11 mouse cellular contexts compared by ENCODE assay signal in the genomic region with DNA sequence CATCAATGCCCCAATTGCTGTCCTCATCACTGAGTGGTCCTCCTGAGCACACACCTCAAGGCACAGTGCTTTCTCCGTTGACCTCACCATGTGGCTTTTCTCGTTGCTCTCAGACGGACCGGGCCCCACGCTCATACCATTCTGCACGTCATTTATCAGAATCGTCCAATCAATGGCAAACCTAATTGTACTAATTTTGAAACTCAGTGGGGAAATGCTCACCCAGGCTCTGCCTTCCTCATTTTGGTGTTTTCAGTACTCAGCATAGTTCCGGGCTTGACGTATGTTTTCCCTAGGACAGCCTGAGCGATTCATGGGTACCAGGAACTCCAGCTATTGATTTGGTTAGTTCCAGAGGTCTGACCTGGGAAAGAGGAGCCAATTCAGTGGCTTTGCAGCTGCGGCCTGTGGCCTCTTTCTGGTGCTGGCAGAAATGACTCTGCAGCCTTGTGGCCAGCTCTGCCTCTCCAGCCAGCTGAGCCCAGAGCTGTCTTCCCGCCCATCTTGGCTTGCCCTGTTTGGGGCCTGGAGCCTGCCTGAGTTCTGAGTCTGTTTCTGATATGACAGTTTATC. TPM values are rescaled to one million over a fixed set of nuclear protein-coding genes. Genes with fewer than 3 reads are reported as not detected.
DNase-seq lines count a peak whose midpoint lies in the region; ATAC-seq and TF ChIP-seq lines count a peak whose summit lies in the region.
"Had no signal": no experiment of that assay in that cellular context is flagged by ENCODE, and none has a peak within 500 bp of the region (broad histone marks: within the 10 kb centered on the region; RNA-seq: fewer than 3 reads in every experiment).

No protein-coding gene starts in this region.

- H3K27me3 ChIP-seq in midbrain, postnatal 0 days (ENCODE audit: insufficient read depth, low read length): no peaks in the 10 kb centered on the region
- H3K27me3 ChIP-seq: heart, embryonic 13.5 days had no signal

- no peak for ATAC-seq in midbrain, postnatal 0 days (ENCODE audit: low FRiP score)

- H3K4me1 ChIP-seq in midbrain, postnatal 0 days (ENCODE audit: insufficient read depth, low read length): peaks cover 14% of the 10 kb centered on the region

- intact Hi-C loops in left cerebral cortex, postnatal 36 days (cut with DNase I): loop anchor here (5.0 kb wide), 1 partner anchor 390 kb away; no protein-coding TSS in a partner anchor

- WGBS in midbrain, postnatal 0 days: 91% methylated on average over 12 of the region's 12 CpGs

- H3K4me3 ChIP-seq in midbrain, postnatal 0 days (ENCODE audit: low read depth, low read length): no peak overlapping the region
- H3K4me3 ChIP-seq: heart, embryonic 13.5 days had no signal

- no peaks in the 10 kb centered on the region for H3K9me3 ChIP-seq in midbrain, postnatal 0 days (ENCODE audit: low read length)
- H3K9me3 ChIP-seq: heart, embryonic 13.5 days had no signal

- TF ChIP-seq CTCF in midbrain, postnatal 0 days (IDR thresholded peaks at IDR 0.05): no peak

- H3K27ac ChIP-seq in midbrain, postnatal 0 days (ENCODE audit: low read depth, low read length): no peak overlapping the region
- H3K27ac ChIP-seq: heart, embryonic 13.5 days had no signal

- peak; percentile 26 for DNase-seq in kidney, postnatal 10 days
- no peak for DNase-seq in kidney, postnatal 4 days
- peak; percentile 59 for DNase-seq in adipocyte (ENCODE audit: low spot score)
- peak; percentile 69 for DNase-seq in gastrocnemius, postnatal 10 days
- peak; percentile 6 for DNase-seq in lung, postnatal 25 days (ENCODE audit: low spot score)
- DNase-seq in midbrain, postnatal 0 days (ENCODE audit: low spot score): no peak
- DNase-seq in cerebellum, adult 11 months: no peak
- no peak for DNase-seq in left cerebral cortex, postnatal 36 days (ENCODE audit: low spot score in 2 of 2)
- DNase-seq: right cerebral cortex, postnatal 4 days had no signal

- H3K4me2 ChIP-seq in midbrain, postnatal 0 days (ENCODE audit: low read depth, low read length, poor library complexity, severe bottlenecking): no peak overlapping the region
- H3K4me2 ChIP-seq: heart, embryonic 13.5 days had no signal

- no peaks in the 10 kb centered on the region for H3K36me3 ChIP-seq in midbrain, postnatal 0 days (ENCODE audit: insufficient read depth, low read length)
- H3K36me3 ChIP-seq: heart, embryonic 13.5 days had no signal

- no peak overlapping the region for H3K9ac ChIP-seq in midbrain, postnatal 0 days (replicated peaks; ENCODE audit: low read length, poor library complexity, severe bottlenecking)
- H3K9ac ChIP-seq: heart, embryonic 13.5 days had no signal

RNA-seq across cellular contexts. Expression of a gene that starts 30.2 kb away (rescaled TPM):
- total RNA-seq in gastrocnemius, postnatal 10 days (2021): 1 to 10 TPM; 1.5 to 1.6 TPM
- 158 and 182 TPM in 2 replicates for total RNA-seq in midbrain, postnatal 0 days (2014; rRNA removed)
- 41.7 and 45.1 TPM in 2 replicates for polyA plus RNA-seq in midbrain, postnatal 0 days (2015; fragmentation: Nextera tagmentation; extraction: Ambion mirVana)
- total RNA-seq in left cerebral cortex, postnatal 36 days (2021): 100 to 1,000 TPM; 312 to 354 TPM
- total RNA-seq: MEL had no signal

RNA-seq across cellular contexts. Expression of a gene that starts 40.5 kb away (rescaled TPM):
- total RNA-seq in gastrocnemius, postnatal 10 days (2021): 1 to 10 TPM; 4.6 to 5.0 TPM
- total RNA-seq in midbrain, postnatal 0 days (2014; rRNA removed): 8.2 and 11.6 TPM in 2 replicates
- 6.6 and 8.9 TPM in 2 replicates for polyA plus RNA-seq in midbrain, postnatal 0 days (2015; fragmentation: Nextera tagmentation; extraction: Ambion mirVana)
- total RNA-seq in left cerebral cortex, postnatal 36 days (2021): 10 to 100 TPM in 1 of 2 experiments, 1 to 10 TPM in 1; 6.3 to 20.1 TPM

RNA-seq across cellular contexts. Expression of a gene that starts 52.3 kb away (rescaled TPM):
- 10 to 100 TPM; 12.8 to 13.9 TPM for total RNA-seq in gastrocnemius, postnatal 10 days (2021)
- total RNA-seq in midbrain, postnatal 0 days (2014; rRNA removed): 38.0 and 42.1 TPM in 2 replicates
- polyA plus RNA-seq in midbrain, postnatal 0 days (2015; fragmentation: Nextera tagmentation; extraction: Ambion mirVana): 32.5 and 35.2 TPM in 2 replicates
- total RNA-seq in left cerebral cortex, postnatal 36 days (2021): 10 to 100 TPM; 24.3 to 29.5 TPM

RNA-seq across cellular contexts. Expression of a gene that starts 54.8 kb away (rescaled TPM):
- 1 to 10 TPM; 1.8 to 3.0 TPM for total RNA-seq in gastrocnemius, postnatal 10 days (2021)
- 16.4 and 18.6 TPM in 2 replicates for total RNA-seq in midbrain, postnatal 0 days (2014; rRNA removed)
- 11.2 and 14.2 TPM in 2 replicates for polyA plus RNA-seq in midbrain, postnatal 0 days (2015; fragmentation: Nextera tagmentation; extraction: Ambion mirVana)
- 10 to 100 TPM; 31.0 to 52.3 TPM for total RNA-seq in left cerebral cortex, postnatal 36 days (2021)

Comparison
In these comparisons a context has a peak if more than half of its experiments do, and no peak if none do; other contexts are left out.
1. DNase-seq: peak in kidney, postnatal 10 days (single experiment), adipocyte (single experiment), gastrocnemius, postnatal 10 days (single experiment) and lung, postnatal 25 days (single experiment); none in kidney, postnatal 4 days (0 of 2), midbrain, postnatal 0 days (single experiment), cerebellum, adult 11 months (single experiment) and left cerebral cortex, postnatal 36 days (0 of 2).
2. RNA of a gene that starts 30.2 kb away (total RNA-seq): 312 to 354 TPM in left cerebral cortex, postnatal 36 days and 158 to 182 TPM in midbrain, postnatal 0 days; 1.5 to 1.6 TPM in gastrocnemius, postnatal 10 days; every median in the first group is over 10 times any median in the second.